Mouse (Mus musculus): Measurements from ENCODE around the gene Apoc1. TPM values are rescaled to one million over a fixed set of nuclear protein-coding genes. Genes with fewer than 3 reads are reported as not detected.

Gene Apoc1
- polyA plus RNA-seq, 1 experiment from 2014 or later: 79.6 TPM

GRCm38 (mm10) chr7:19668947-19669721 lies 23.3 kb downstream of the Apoc1 start:
- Histone ChIP-seq H3K4me2 (replicated peaks; ENCODE audit: low read depth) (peak overlapping the region; percentile 41), H3K9ac (ENCODE audit: low read length) (peak overlapping the region; percentile 47; the same call in 1 of the 2 replicates), H3K4me1 (replicated peaks; ENCODE audit: control insufficient read depth, insufficient read depth) (0 out of 2 replicates have a peak, but pooled peaks cover under 1% of the 10 kb centered on the region), H3K36me3 (ENCODE audit: control insufficient read depth, insufficient read depth, low read length) (no peaks in the 10 kb centered on the region), H3K9me3 (ENCODE audit: control insufficient read depth, low read length) (no peaks in the 10 kb centered on the region), H3K4me3 (ENCODE audit: low read depth, low read length) (no peak overlapping the region), H3K27ac (replicated peaks) (peak overlapping the region; percentile 83), H3K27me3 (ENCODE audit: control insufficient read depth, insufficient read depth, low read length) (no peaks in the 10 kb centered on the region)
- DNase-seq (ENCODE audit: low spot score) (peak; percentile 91), ATAC-seq (ENCODE audit: low FRiP score, low TSS enrichment) (peak; percentile 81)
- 6% methylated on average over 10 of the region's 10 CpGs for WGBS
- TF ChIP-seq EP300 (optimal IDR thresholded peaks at IDR 0.05): no peak
- TF ChIP-seq CTCF (IDR thresholded peaks at IDR 0.05; ENCODE audit: low read depth): peak; percentile 99

- WGBS: 87% methylated on average over 2 of the region's 2 CpGs
- Histone ChIP-seq H3K4me3 (ENCODE audit: low read depth, low read length) (no peak overlapping the region), H3K36me3 (ENCODE audit: control insufficient read depth, insufficient read depth, low read length) (no peaks in the 10 kb centered on the region), H3K4me1 (replicated peaks; ENCODE audit: control insufficient read depth, insufficient read depth) (peaks cover 6% of the 10 kb centered on the region; the same call in 1 of the 2 replicates), H3K27ac (replicated peaks) (no peak overlapping the region), H3K27me3 (ENCODE audit: control insufficient read depth, insufficient read depth, low read length) (no peaks in the 10 kb centered on the region), H3K4me2 (replicated peaks; ENCODE audit: low read depth) (no peak overlapping the region), H3K9ac (ENCODE audit: low read length) (no peak overlapping the region), H3K9me3 (ENCODE audit: control insufficient read depth, low read length) (no peaks in the 10 kb centered on the region)
- no peak for DNase-seq (ENCODE audit: low spot score)
- no peak for TF ChIP-seq CTCF (IDR thresholded peaks at IDR 0.05; ENCODE audit: low read depth)
- no peak for TF ChIP-seq EP300 (optimal IDR thresholded peaks at IDR 0.05)
- ATAC-seq (ENCODE audit: low FRiP score, low TSS enrichment): no peak
Observed at GRCm38 (mm10) chr7:19667434-19667833, 25.0 kb downstream of the Apoc1 start.

GRCm38 (mm10) chr7:19666750-19667149 lies 25.7 kb downstream of the Apoc1 start:
- no peak overlapping the region for H3K9ac ChIP-seq (ENCODE audit: low read length)
- H3K27me3 ChIP-seq (ENCODE audit: control insufficient read depth, insufficient read depth, low read length): no peaks in the 10 kb centered on the region
- 66% methylated on average over 3 of the region's 3 CpGs for WGBS
- H3K9me3 ChIP-seq (ENCODE audit: control insufficient read depth, low read length): no peaks in the 10 kb centered on the region
- no peaks in the 10 kb centered on the region for H3K36me3 ChIP-seq (ENCODE audit: control insufficient read depth, insufficient read depth, low read length)
- H3K4me1 ChIP-seq (replicated peaks; ENCODE audit: control insufficient read depth, insufficient read depth): peaks cover 6% of the 10 kb centered on the region; the same call in 1 of the 2 replicates
- ATAC-seq (ENCODE audit: low FRiP score, low TSS enrichment) (no peak), DNase-seq (ENCODE audit: low spot score) (no peak)
- no peak overlapping the region for H3K27ac ChIP-seq (replicated peaks)
- H3K4me2 ChIP-seq (replicated peaks; ENCODE audit: low read depth): no peak overlapping the region
- no peak overlapping the region for H3K4me3 ChIP-seq (ENCODE audit: low read depth, low read length)
- TF ChIP-seq CTCF (IDR thresholded peaks at IDR 0.05; ENCODE audit: low read depth) (peak; percentile 53), EP300 (optimal IDR thresholded peaks at IDR 0.05) (no peak)

GRCm38 (mm10) chr7:19664955-19665841 lies 27.3 kb downstream of the Apoc1 start, which contains the start of gene Clptm1:
Gene Clptm1, minus strand, starts transcription at chr7:19665033.
- TF ChIP-seq EP300 (optimal IDR thresholded peaks at IDR 0.05) (peak; percentile 98), CTCF (IDR thresholded peaks at IDR 0.05; ENCODE audit: low read depth) (peak; percentile 74)
- H3K27me3 ChIP-seq (ENCODE audit: control insufficient read depth, insufficient read depth, low read length): no peaks in the 10 kb centered on the region
- DNase-seq (ENCODE audit: low spot score) (peak; percentile 97), ATAC-seq (ENCODE audit: low FRiP score, low TSS enrichment) (peak; percentile 91)
- peak within 1 kb of the TSS; percentile 93 for H3K27ac ChIP-seq (replicated peaks)
- under 1% methylated on average over 62 of the region's 63 CpGs for WGBS
- peak within 1 kb of the TSS; percentile 92 for H3K4me2 ChIP-seq (replicated peaks; ENCODE audit: low read depth)
- peaks cover 6% of the 10 kb centered on the region; the same call in 1 of the 2 replicates for H3K4me1 ChIP-seq (replicated peaks; ENCODE audit: control insufficient read depth, insufficient read depth)
- H3K4me3 ChIP-seq (ENCODE audit: low read depth, low read length): peak within 1 kb of the TSS; percentile 99
- no peaks in the 10 kb centered on the region for H3K9me3 ChIP-seq (ENCODE audit: control insufficient read depth, low read length)
- no peaks in the 10 kb centered on the region for H3K36me3 ChIP-seq (ENCODE audit: control insufficient read depth, insufficient read depth, low read length)
- peak within 1 kb of the TSS; percentile 99 for H3K9ac ChIP-seq (ENCODE audit: low read length)

GRCm38 (mm10) chr7:19664455-19664954 lies 28.0 kb downstream of the Apoc1 start:
- under 1% methylated on average over 36 of the region's 37 CpGs for WGBS
- no peak for DNase-seq (ENCODE audit: low spot score)
- no peak for TF ChIP-seq EP300 (optimal IDR thresholded peaks at IDR 0.05)
- no peak for TF ChIP-seq CTCF (IDR thresholded peaks at IDR 0.05; ENCODE audit: low read depth)
- Histone ChIP-seq H3K36me3 (ENCODE audit: control insufficient read depth, insufficient read depth, low read length) (no peaks in the 10 kb centered on the region), H3K27me3 (ENCODE audit: control insufficient read depth, insufficient read depth, low read length) (no peaks in the 10 kb centered on the region), H3K4me2 (replicated peaks; ENCODE audit: low read depth) (peak overlapping the region; percentile 92), H3K4me3 (ENCODE audit: low read depth, low read length) (peak overlapping the region; percentile 99), H3K27ac (replicated peaks) (peak overlapping the region; percentile 93), H3K9me3 (ENCODE audit: control insufficient read depth, low read length) (no peaks in the 10 kb centered on the region), H3K4me1 (replicated peaks; ENCODE audit: control insufficient read depth, insufficient read depth) (peaks cover 6% of the 10 kb centered on the region; the same call in 1 of the 2 replicates), H3K9ac (ENCODE audit: low read length) (peak overlapping the region; percentile 99)
- no peak; the same call in 1 of the 2 replicates for ATAC-seq (ENCODE audit: low FRiP score, low TSS enrichment)
